Mouse (Mus musculus) neural tube, embryonic 12.5 days (tissue): Measurements from ENCODE around the gene Btbd17. TPM values are rescaled to one million over a fixed set of nuclear protein-coding genes. Genes with fewer than 3 reads are reported as not detected.
A peak's percentile ranks its signal among the peaks of the same experiment; 100 is the strongest.

ENCODE experiments used
- ATAC-seq: fragments of 200-750 bp; cut with Nextera tagmentation; 2 replicates; pipeline ENCODE4 v1.8.0; 2017; ENCODE audit warnings: low read depth, mild to moderate bottlenecking, moderate TSS enrichment, moderate library complexity; ENCODE audit not compliant: low FRiP score
- H3K27ac ChIP-seq: fragments of 300-500 bp; sonication (generic); 2 replicates; pipeline ENCODE4 v1.5.1; 2016
- H3K27me3 ChIP-seq: fragments of 300-500 bp; sonication (generic); replicated peaks from 2 replicates; pipeline ENCODE4 v1.6.1; 2016; ENCODE audit warnings: mild to moderate bottlenecking
- H3K36me3 ChIP-seq: fragments of 300-500 bp; sonication (generic); 2 replicates; pipeline ENCODE4 v1.6.1; 2016; ENCODE audit warnings: mild to moderate bottlenecking
- H3K4me1 ChIP-seq: fragments of 300-500 bp; sonication (generic); 2 replicates; pipeline ENCODE4 v1.6.1; 2016
- H3K4me2 ChIP-seq: fragments of 300-500 bp; sonication (generic); replicated peaks from 2 replicates; pipeline ENCODE4 v1.6.1; 2016; ENCODE audit warnings: mild to moderate bottlenecking
- H3K4me3 ChIP-seq: fragments of 300-500 bp; sonication (generic); 2 replicates; pipeline ENCODE4 v1.5.1; 2016
- H3K9ac ChIP-seq: fragments of 300-500 bp; sonication (generic); 2 replicates; pipeline ENCODE4 v1.6.1; 2016; ENCODE audit warnings: mild to moderate bottlenecking
- H3K9me3 ChIP-seq: fragments of 300-500 bp; sonication (generic); 2 replicates; pipeline ENCODE4 v1.6.1; 2016; ENCODE audit warnings: mild to moderate bottlenecking
- WGBS: fragments of 180-500 bp; shearing (Covaris S2); methylation state at CpG from one replicate; pipeline ENCODE4 v1.1.7; 2016; 5-methylcytosine and 5-hydroxymethylcytosine counted together
- polyA plus RNA-seq: library from polyadenylated mRNA; unstranded; fragments of >200 nt; fragmentation: Nextera tagmentation; extraction: Ambion mirVana; gene quantifications from 2 replicates; pipeline ENCODE4 v1.2.1, GENCODE M21; 2016

The Btbd17 gene
- polyA plus RNA-seq, 1 experiment from 2014 or later = 51.2 TPM

DNA sequence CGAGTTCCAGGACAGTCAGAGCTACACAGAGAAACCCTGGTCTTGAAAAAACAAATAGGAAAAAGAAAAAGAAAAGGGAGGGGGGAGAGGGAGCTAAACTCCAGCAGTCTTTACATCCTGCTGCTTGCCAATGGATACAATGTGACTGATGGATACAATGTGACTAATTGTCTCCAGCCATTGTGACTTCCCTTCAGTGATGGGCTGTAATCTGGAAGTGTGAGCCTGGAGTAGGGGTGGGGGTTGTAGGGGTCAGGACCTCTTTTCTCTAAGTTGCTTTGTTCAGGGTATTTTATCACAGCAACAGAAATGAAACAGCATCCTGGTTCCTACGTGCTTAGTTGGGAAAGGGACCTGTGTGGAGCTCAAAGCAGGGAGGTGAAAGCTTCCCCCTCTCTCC lies 23.4 kb upstream of the Btbd17 start:
- no peaks in the 10 kb centered on the region for H3K27me3 ChIP-seq
- peaks cover 23% of the 10 kb centered on the region for H3K4me1 ChIP-seq
- WGBS = 8% methylated on average over 2 of the region's 2 CpGs
- H3K27ac ChIP-seq = no peak overlapping the region
- no peak for ATAC-seq
- no peaks in the 10 kb centered on the region for H3K9me3 ChIP-seq
- no peak overlapping the region for H3K9ac ChIP-seq
- H3K36me3 ChIP-seq = no peaks in the 10 kb centered on the region
- no peak overlapping the region for H3K4me2 ChIP-seq
- H3K4me3 ChIP-seq = no peak overlapping the region

GRCm38 (mm10) chr11:114818185-114818584 lies 22.4 kb upstream of the Btbd17 start:
- Histone ChIP-seq H3K9me3 (no peaks in the 10 kb centered on the region), H3K4me2 (no peak overlapping the region), H3K4me1 (peaks cover 15% of the 10 kb centered on the region), H3K27ac (no peak overlapping the region), H3K9ac (no peak overlapping the region), H3K27me3 (no peaks in the 10 kb centered on the region), H3K36me3 (no peaks in the 10 kb centered on the region), H3K4me3 (no peak overlapping the region)
- 93% methylated on average over 7 of the region's 7 CpGs for WGBS
- no peak for ATAC-seq

DNA sequence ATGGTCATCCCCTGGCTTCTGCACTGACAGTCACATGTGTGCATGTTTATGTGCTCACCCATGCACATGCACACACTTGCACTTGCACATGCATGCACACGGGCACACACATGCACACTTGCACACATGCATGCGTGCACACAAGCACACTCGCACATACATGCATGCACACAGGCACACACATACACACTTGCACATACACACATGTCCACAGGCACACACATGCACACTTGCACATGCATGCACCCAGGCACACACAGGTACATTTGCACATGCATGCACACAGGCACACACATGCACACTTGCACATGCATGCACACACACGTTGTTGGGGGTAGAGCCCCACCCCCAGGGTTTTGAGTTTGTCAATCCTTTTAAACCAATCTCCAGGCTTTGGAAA lies 21.2 kb upstream of the Btbd17 start:
- 92% methylated on average over 4 of the region's 4 CpGs for WGBS
- H3K4me2 ChIP-seq = no peak overlapping the region
- no peaks in the 10 kb centered on the region for H3K27me3 ChIP-seq
- no peak overlapping the region for H3K4me3 ChIP-seq
- H3K4me1 ChIP-seq = peaks cover 10% of the 10 kb centered on the region
- no peaks in the 10 kb centered on the region for H3K9me3 ChIP-seq
- H3K9ac ChIP-seq = no peak overlapping the region
- H3K36me3 ChIP-seq = no peaks in the 10 kb centered on the region
- no peak overlapping the region for H3K27ac ChIP-seq
- no peak for ATAC-seq

GRCm38 (mm10) chr11:114814873-114815592 lies 19.3 kb upstream of the Btbd17 start:
- 80% methylated on average over 11 of the region's 11 CpGs for WGBS
- Histone ChIP-seq H3K4me3 (no peak overlapping the region), H3K27ac (no peak overlapping the region), H3K36me3 (no peaks in the 10 kb centered on the region), H3K27me3 (no peaks in the 10 kb centered on the region), H3K9ac (no peak overlapping the region), H3K4me2 (no peak overlapping the region), H3K9me3 (no peaks in the 10 kb centered on the region), H3K4me1 (peaks cover 10% of the 10 kb centered on the region)
- no peak for ATAC-seq

DNA sequence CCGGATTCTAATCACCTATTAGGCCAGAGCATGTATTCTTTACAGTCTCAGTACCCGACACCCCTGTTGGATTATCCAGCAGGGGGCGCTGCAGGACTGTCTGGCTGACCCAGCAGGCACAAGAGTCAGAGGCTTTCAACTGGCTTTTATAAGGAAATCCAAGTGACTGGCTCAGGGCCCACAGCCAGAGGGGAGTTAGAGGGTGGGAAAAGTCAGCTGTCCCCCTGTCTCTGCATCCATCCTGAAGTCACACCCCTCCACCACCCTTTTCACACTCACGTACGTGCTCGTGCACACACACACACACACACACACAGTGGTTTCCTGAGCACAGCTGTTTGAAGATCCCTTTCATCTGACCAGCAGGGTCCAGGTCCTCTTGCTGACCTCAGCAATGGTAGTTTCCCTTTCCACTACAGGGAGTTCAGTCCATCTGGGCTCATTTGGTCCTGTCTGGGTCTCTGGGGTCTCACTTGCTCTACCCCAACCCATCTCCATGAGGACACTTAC lies 17.0 kb upstream of the Btbd17 start:
- Histone ChIP-seq H3K27me3 (no peaks in the 10 kb centered on the region), H3K9ac (no peak overlapping the region), H3K4me3 (no peak overlapping the region), H3K27ac (no peak overlapping the region), H3K4me2 (no peak overlapping the region), H3K9me3 (no peaks in the 10 kb centered on the region), H3K4me1 (peaks cover 9% of the 10 kb centered on the region), H3K36me3 (no peaks in the 10 kb centered on the region)
- 12% methylated on average over 6 of the region's 6 CpGs for WGBS
- ATAC-seq = peak; percentile 44

DNA sequence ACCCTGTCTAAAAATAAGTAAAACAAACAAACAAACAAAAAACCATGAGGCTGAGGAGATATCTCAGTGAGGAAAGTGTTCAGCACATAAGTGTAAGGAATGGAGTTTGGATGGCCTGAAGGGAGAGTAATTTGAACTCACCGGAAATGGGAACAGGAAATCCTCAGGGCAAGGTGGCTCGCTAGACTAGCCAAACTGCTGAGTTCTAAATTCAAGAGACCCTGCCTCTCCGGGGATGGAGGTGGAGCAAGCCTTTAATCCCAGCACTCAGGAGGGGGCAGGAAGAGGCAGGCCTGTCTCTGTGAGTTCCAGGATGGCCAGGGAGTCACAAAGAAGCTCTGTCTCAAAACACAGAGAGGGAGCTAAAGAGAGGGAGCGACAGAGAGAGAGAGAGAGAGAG lies 14.6 kb upstream of the Btbd17 start:
- no peak overlapping the region for H3K4me3 ChIP-seq
- no peaks in the 10 kb centered on the region for H3K36me3 ChIP-seq
- no peaks in the 10 kb centered on the region for H3K27me3 ChIP-seq
- H3K4me1 ChIP-seq = peaks cover 27% of the 10 kb centered on the region
- no peaks in the 10 kb centered on the region for H3K9me3 ChIP-seq
- WGBS = 25% methylated on average over 4 of the region's 4 CpGs
- H3K9ac ChIP-seq = no peak overlapping the region
- no peak overlapping the region for H3K27ac ChIP-seq
- H3K4me2 ChIP-seq = no peak overlapping the region
- ATAC-seq = no peak

DNA sequence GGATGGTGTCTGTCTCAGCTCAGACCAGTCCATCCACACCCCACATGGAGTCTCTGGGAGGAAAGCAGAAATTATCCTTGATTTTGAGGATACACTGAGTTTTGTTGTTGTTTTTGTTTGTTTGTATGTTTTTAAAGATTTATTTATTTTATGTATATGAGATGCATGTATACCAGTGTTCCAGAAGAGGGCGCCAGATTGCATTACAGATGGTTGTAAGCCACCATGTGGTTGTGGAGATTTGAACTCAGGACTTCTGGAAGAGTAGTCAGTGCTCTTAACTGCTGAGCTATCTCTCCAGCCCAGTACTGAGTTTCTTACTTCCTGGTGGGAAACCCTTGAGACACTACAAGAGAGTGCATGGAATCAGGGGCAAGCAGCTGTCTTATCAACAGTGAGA lies 13.6 kb upstream of the Btbd17 start:
- Histone ChIP-seq H3K4me2 (no peak overlapping the region), H3K9me3 (no peaks in the 10 kb centered on the region), H3K4me1 (peaks cover 30% of the 10 kb centered on the region), H3K9ac (no peak overlapping the region), H3K27me3 (no peaks in the 10 kb centered on the region), H3K27ac (no peak overlapping the region), H3K36me3 (no peaks in the 10 kb centered on the region), H3K4me3 (no peak overlapping the region)
- no peak for ATAC-seq
- WGBS = 78% methylated on average over 1 of the region's 1 CpGs

DNA sequence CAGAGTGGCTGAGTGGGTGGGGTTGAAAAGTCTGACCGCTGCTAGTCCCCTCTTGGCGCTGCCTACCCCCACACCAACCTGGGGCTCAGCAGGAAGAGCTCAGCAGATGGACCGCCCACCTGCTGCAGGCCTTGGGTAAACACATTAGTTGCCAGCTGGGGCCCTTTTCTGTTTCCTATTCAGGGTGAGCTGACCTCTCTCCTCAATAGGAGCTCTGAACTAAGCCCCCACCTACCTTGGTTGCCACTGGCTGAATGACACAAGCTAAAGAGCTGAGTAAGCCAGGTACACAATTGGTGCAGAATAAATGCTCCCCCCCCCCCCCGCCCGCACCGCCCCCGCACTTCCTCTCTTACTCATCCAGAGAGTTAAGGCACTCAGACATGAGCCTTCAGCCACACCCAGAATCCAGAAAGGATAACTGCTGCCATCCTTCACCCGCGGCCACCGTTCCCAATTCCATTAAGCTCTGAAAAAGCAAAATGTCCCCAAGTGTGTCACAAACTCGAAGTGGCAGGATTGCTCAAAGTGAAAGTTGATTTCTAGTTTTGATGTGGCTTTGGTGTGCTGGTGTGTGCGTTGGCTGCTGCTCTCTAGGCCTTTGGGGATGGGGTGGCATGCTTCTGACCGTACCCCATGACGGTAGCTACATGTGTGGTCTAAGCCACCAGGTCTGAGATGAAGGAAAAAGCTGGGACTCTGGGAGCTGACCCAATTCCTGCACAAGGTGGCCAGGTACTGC lies 12.1 kb upstream of the Btbd17 start:
- H3K4me1 ChIP-seq = peaks cover 41% of the 10 kb centered on the region
- H3K4me3 ChIP-seq = no peak overlapping the region
- no peak overlapping the region for H3K27ac ChIP-seq
- no peaks in the 10 kb centered on the region for H3K9me3 ChIP-seq
- WGBS = 26% methylated on average over 14 of the region's 14 CpGs
- no peak overlapping the region for H3K4me2 ChIP-seq
- ATAC-seq = 0 out of 2 replicates have a peak, but pooled peaks have one; percentile 45
- no peak overlapping the region; the same call in 1 of the 2 replicates for H3K9ac ChIP-seq
- no peaks in the 10 kb centered on the region for H3K36me3 ChIP-seq
- no peaks in the 10 kb centered on the region for H3K27me3 ChIP-seq

DNA sequence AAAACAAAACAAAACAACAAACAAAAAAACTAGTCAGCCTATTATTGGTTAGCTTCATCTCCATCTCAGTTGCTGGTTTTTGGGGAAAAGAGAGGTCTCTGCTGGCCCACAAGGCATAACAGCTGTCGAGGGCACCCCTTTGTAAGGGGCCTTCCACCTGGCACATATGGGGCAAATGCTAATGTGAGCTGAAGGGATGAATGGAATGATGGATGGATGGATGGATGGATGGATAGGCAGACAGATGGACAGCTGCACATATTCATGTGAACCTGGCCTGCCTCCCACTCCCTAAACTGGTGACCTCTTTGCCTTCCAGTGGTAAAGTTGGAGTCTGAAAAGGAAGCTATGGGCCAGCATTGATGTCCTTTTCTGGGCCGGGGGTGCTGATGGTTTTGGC lies 11.3 kb upstream of the Btbd17 start:
- 60% methylated on average over 2 of the region's 2 CpGs for WGBS

DNA sequence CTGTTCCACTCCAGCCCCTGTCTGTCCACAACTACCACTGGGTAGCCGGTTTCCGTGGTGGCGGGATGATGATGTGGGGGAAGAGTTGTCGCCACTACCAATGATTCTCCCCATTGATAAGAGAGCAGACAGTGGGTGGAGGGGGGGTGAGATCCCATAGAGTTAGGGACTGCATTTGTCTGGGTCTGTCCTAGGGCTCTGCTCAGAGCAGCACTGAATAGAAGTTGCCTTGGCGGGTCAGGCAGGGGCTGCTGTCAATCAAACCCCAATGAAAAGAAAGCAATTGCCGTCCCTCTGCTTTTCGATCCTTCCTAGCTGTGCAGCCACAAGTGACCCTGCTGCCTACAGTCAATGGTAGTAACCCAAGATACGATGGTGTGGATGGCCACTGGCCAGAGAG lies 8.2 kb upstream of the Btbd17 start:
- Histone ChIP-seq H3K9me3 (no peaks in the 10 kb centered on the region), H3K27me3 (no peaks in the 10 kb centered on the region), H3K9ac (no peak overlapping the region), H3K27ac (no peak overlapping the region), H3K36me3 (no peaks in the 10 kb centered on the region), H3K4me3 (no peak overlapping the region), H3K4me2 (no peak overlapping the region), H3K4me1 (peaks cover 39% of the 10 kb centered on the region)
- whole genome bisulfite sequencing = 26% methylated on average over 8 of the region's 8 CpGs
- no peak for ATAC-seq

More for the DNA sequence above, 11.3 kb upstream of the Btbd17 start:
- Histone ChIP-seq H3K27me3 (no peaks in the 10 kb centered on the region), H3K9ac (no peak overlapping the region; the same call in 1 of the 2 replicates), H3K4me3 (no peak overlapping the region), H3K4me1 (peaks cover 39% of the 10 kb centered on the region), H3K36me3 (no peaks in the 10 kb centered on the region), H3K4me2 (no peak overlapping the region; the same call in 1 of the 2 replicates), H3K27ac (no peak overlapping the region), H3K9me3 (no peaks in the 10 kb centered on the region)
- no peak for ATAC-seq

- H3K27me3 ChIP-seq = no peaks in the 10 kb centered on the region
- H3K36me3 ChIP-seq = no peaks in the 10 kb centered on the region
- no peak overlapping the region for H3K4me2 ChIP-seq
- 70% methylated on average over 15 of the region's 15 CpGs for WGBS
- H3K4me3 ChIP-seq = no peak overlapping the region
- no peak for ATAC-seq
- H3K9ac ChIP-seq = no peak overlapping the region
- H3K4me1 ChIP-seq = peaks cover 33% of the 10 kb centered on the region
- H3K27ac ChIP-seq = no peak overlapping the region
- H3K9me3 ChIP-seq = no peaks in the 10 kb centered on the region
Measured at GRCm38 (mm10) chr11:114802540-114803267, 7.0 kb upstream of the Btbd17 start.

- H3K4me2 ChIP-seq = no peak overlapping the region
- WGBS = 91% methylated on average over 1 of the region's 1 CpGs
- no peak overlapping the region for H3K27ac ChIP-seq
- H3K27me3 ChIP-seq = no peaks in the 10 kb centered on the region
- peaks cover 28% of the 10 kb centered on the region for H3K4me1 ChIP-seq
- no peak overlapping the region for H3K4me3 ChIP-seq
- H3K9me3 ChIP-seq = no peaks in the 10 kb centered on the region
- H3K36me3 ChIP-seq = no peaks in the 10 kb centered on the region
- H3K9ac ChIP-seq = no peak overlapping the region
- ATAC-seq = no peak
Measured at GRCm38 (mm10) chr11:114801906-114802305, 6.2 kb upstream of the Btbd17 start.
